8 mouse cellular contexts compared by ENCODE assay signal in genomic region chr13:21711698-21712097, GRCm38 (mm10). TPM values are rescaled to one million over a fixed set of nuclear protein-coding genes. Genes with fewer than 3 reads are reported as not detected.
DNase-seq lines count a peak whose midpoint lies in the region; ATAC-seq lines count a peak whose summit lies in the region.
"Had no signal": no experiment of that assay in that cellular context is flagged by ENCODE, and none has a peak within 500 bp of the region (broad histone marks: within the 10 kb centered on the region; RNA-seq: fewer than 3 reads in every experiment).

No protein-coding gene starts in this region.

- no peaks in the 10 kb centered on the region for H3K36me3 ChIP-seq in neural tube, embryonic 11.5 days (ENCODE audit: control insufficient read depth, insufficient read depth, low read length)
- no peaks in the 10 kb centered on the region for H3K36me3 ChIP-seq in forebrain, embryonic 15.5 days
- no peaks in the 10 kb centered on the region for H3K36me3 ChIP-seq in liver, embryonic 13.5 days

- H3K4me2 ChIP-seq in neural tube, embryonic 11.5 days (ENCODE audit: low read depth), result peak overlapping the region; percentile 44
- H3K4me2 ChIP-seq in forebrain, embryonic 15.5 days (replicated peaks), result peak overlapping the region; percentile 60
- peak overlapping the region; percentile 86 for H3K4me2 ChIP-seq in liver, embryonic 13.5 days

- 32% methylated on average over 4 of the region's 4 CpGs for WGBS in neural tube, embryonic 11.5 days
- WGBS in forebrain, embryonic 15.5 days, result 25% methylated on average over 4 of the region's 4 CpGs
- WGBS in liver, embryonic 13.5 days (ENCODE audit: insufficient replicate concordance), result 23% methylated on average over 4 of the region's 4 CpGs

- no peaks in the 10 kb centered on the region for H3K9me3 ChIP-seq in neural tube, embryonic 11.5 days (ENCODE audit: control insufficient read depth, low read length)
- H3K9me3 ChIP-seq in forebrain, embryonic 15.5 days, result no peaks in the 10 kb centered on the region
- H3K9me3 ChIP-seq in liver, embryonic 13.5 days (replicated peaks), result no peaks in the 10 kb centered on the region

- no peaks in the 10 kb centered on the region for H3K27me3 ChIP-seq in neural tube, embryonic 11.5 days (ENCODE audit: control insufficient read depth, insufficient read depth, low read length)
- no peaks in the 10 kb centered on the region for H3K27me3 ChIP-seq in forebrain, embryonic 15.5 days
- no peaks in the 10 kb centered on the region for H3K27me3 ChIP-seq in liver, embryonic 13.5 days

- no peak overlapping the region for H3K27ac ChIP-seq in neural tube, embryonic 11.5 days (ENCODE audit: low read depth, low read length)
- no peak overlapping the region for H3K27ac ChIP-seq in forebrain, embryonic 15.5 days (replicated peaks)
- peak overlapping the region; percentile 50 for H3K27ac ChIP-seq in liver, embryonic 13.5 days

- DNase-seq in neural tube, embryonic 11.5 days (ENCODE audit: low spot score), result no peak
- DNase-seq in neural tube, embryonic 10.5 days (ENCODE audit: extremely low spot score, low spot score), result no peak
- DNase-seq in liver, embryonic 13.5 days, result peak; percentile 15
- DNase-seq in embryo, embryonic 9.5 days (ENCODE audit: extremely low spot score), result no peak
- DNase-seq in adrenal gland, postnatal 14 days, result no peak
- no peak for DNase-seq in ovary, postnatal 36 days (ENCODE audit: low spot score)

- peaks cover 6% of the 10 kb centered on the region; the same call in 1 of the 2 replicates for H3K4me1 ChIP-seq in neural tube, embryonic 11.5 days (ENCODE audit: control insufficient read depth, insufficient read depth, low read length)
- H3K4me1 ChIP-seq in forebrain, embryonic 15.5 days, result peaks cover 15% of the 10 kb centered on the region
- H3K4me1 ChIP-seq in liver, embryonic 13.5 days (replicated peaks), result peaks cover 32% of the 10 kb centered on the region

- ATAC-seq in neural tube, embryonic 11.5 days (ENCODE audit: insufficient read depth, low FRiP score, low TSS enrichment), result no peak
- no peak for ATAC-seq in forebrain, embryonic 15.5 days (replicated peaks)
- ATAC-seq in liver, embryonic 13.5 days (ENCODE audit: low read depth), result no peak

- no peak overlapping the region for H3K9ac ChIP-seq in neural tube, embryonic 11.5 days (ENCODE audit: low read length)
- no peak overlapping the region; the same call in 1 of the 2 replicates for H3K9ac ChIP-seq in forebrain, embryonic 15.5 days (replicated peaks)
- H3K9ac ChIP-seq in liver, embryonic 13.5 days, result peak overlapping the region; percentile 76

- H3K4me3 ChIP-seq in neural tube, embryonic 11.5 days (ENCODE audit: low read depth, low read length), result peak overlapping the region; percentile 37
- H3K4me3 ChIP-seq in forebrain, embryonic 15.5 days, result peak overlapping the region; percentile 77
- peak overlapping the region; percentile 66 for H3K4me3 ChIP-seq in liver, embryonic 13.5 days (replicated peaks)

RNA-seq across cellular contexts. Expression of gene Hist1h2bl, which starts 4.2 kb away (rescaled TPM):
- 2.1 and 2.3 TPM in 2 replicates for polyA plus RNA-seq in neural tube, embryonic 11.5 days (2014; fragmentation: Nextera tagmentation; extraction: Ambion mirVana)
- polyA plus RNA-seq in forebrain, embryonic 15.5 days (2015; fragmentation: Nextera tagmentation; extraction: Ambion mirVana), result 2.2 TPM in 1 of 2 replicates, not detected in the other
- 1.8 and 3.0 TPM in 2 replicates for polyA plus RNA-seq in liver, embryonic 13.5 days (2015; fragmentation: Nextera tagmentation; extraction: Ambion mirVana)
- 191 and 254 TPM in 2 replicates for total RNA-seq in adrenal gland, postnatal 14 days (2021)

RNA-seq across cellular contexts. Expression of gene Hist1h2ai, which starts 4.5 kb away (rescaled TPM):
- polyA plus RNA-seq in neural tube, embryonic 11.5 days (2014; fragmentation: Nextera tagmentation; extraction: Ambion mirVana), result 13.2 and 19.5 TPM in 2 replicates
- 10.1 and 26.0 TPM in 2 replicates for polyA plus RNA-seq in forebrain, embryonic 15.5 days (2015; fragmentation: Nextera tagmentation; extraction: Ambion mirVana)
- 15.6 and 39.6 TPM in 2 replicates for polyA plus RNA-seq in liver, embryonic 13.5 days (2015; fragmentation: Nextera tagmentation; extraction: Ambion mirVana)
- 129 and 184 TPM in 2 replicates for total RNA-seq in adrenal gland, postnatal 14 days (2021)

RNA-seq across cellular contexts. Expression of gene Hist1h3h, which starts 5.8 kb away (rescaled TPM):
- 5.6 and 23.9 TPM in 2 replicates for polyA plus RNA-seq in neural tube, embryonic 11.5 days (2014; fragmentation: Nextera tagmentation; extraction: Ambion mirVana)
- 10.8 and 11.6 TPM in 2 replicates for polyA plus RNA-seq in forebrain, embryonic 15.5 days (2015; fragmentation: Nextera tagmentation; extraction: Ambion mirVana)
- polyA plus RNA-seq in liver, embryonic 13.5 days (2015; fragmentation: Nextera tagmentation; extraction: Ambion mirVana), result 5.8 and 11.7 TPM in 2 replicates
- total RNA-seq in adrenal gland, postnatal 14 days (2021), result 287 and 324 TPM in 2 replicates

RNA-seq across cellular contexts. Expression of gene Hist1h2bm, which starts 10.1 kb away (rescaled TPM):
- polyA plus RNA-seq in neural tube, embryonic 11.5 days (2014; fragmentation: Nextera tagmentation; extraction: Ambion mirVana), result 4.3 and 4.6 TPM in 2 replicates
- 2.1 and 2.6 TPM in 2 replicates for polyA plus RNA-seq in forebrain, embryonic 15.5 days (2015; fragmentation: Nextera tagmentation; extraction: Ambion mirVana)
- 4.3 and 8.6 TPM in 2 replicates for polyA plus RNA-seq in liver, embryonic 13.5 days (2015; fragmentation: Nextera tagmentation; extraction: Ambion mirVana)
- total RNA-seq in adrenal gland, postnatal 14 days (2021), result 57.9 and 74.0 TPM in 2 replicates

RNA-seq across cellular contexts. Expression of gene Olfr1359, which starts 13.8 kb away (rescaled TPM):
- polyA plus RNA-seq in neural tube, embryonic 11.5 days (2014; fragmentation: Nextera tagmentation; extraction: Ambion mirVana), result not detected in 2 replicates
- polyA plus RNA-seq in forebrain, embryonic 15.5 days (2015; fragmentation: Nextera tagmentation; extraction: Ambion mirVana), result not detected in 2 replicates
- not detected in 2 replicates for polyA plus RNA-seq in liver, embryonic 13.5 days (2015; fragmentation: Nextera tagmentation; extraction: Ambion mirVana)
- not detected in 2 replicates for total RNA-seq in adrenal gland, postnatal 14 days (2021)
- total RNA-seq: granulocyte monocyte progenitor cell, adult 5-6 weeks had no signal
